Mouse (Mus musculus): ENCODE data around the gene 1700016D06Rik. TPM values are rescaled to one million over a fixed set of nuclear protein-coding genes. Genes with fewer than 3 reads are reported as not detected.

The 1700016D06Rik gene
- polyA plus RNA-seq, 1 experiment = not detected

- no peak for TF ChIP-seq GATA1 (IDR thresholded peaks at IDR 0.05; ENCODE audit: low read length)
These were observed 8.7 kb upstream of the 1700016D06Rik start for GRCm38 (mm10) chr8:11709542-11709941.

- no peak for TF ChIP-seq GATA1 (IDR thresholded peaks at IDR 0.05; ENCODE audit: low read length)
These were observed 8.0 kb upstream of the 1700016D06Rik start for GRCm38 (mm10) chr8:11708815-11709214.

DNA sequence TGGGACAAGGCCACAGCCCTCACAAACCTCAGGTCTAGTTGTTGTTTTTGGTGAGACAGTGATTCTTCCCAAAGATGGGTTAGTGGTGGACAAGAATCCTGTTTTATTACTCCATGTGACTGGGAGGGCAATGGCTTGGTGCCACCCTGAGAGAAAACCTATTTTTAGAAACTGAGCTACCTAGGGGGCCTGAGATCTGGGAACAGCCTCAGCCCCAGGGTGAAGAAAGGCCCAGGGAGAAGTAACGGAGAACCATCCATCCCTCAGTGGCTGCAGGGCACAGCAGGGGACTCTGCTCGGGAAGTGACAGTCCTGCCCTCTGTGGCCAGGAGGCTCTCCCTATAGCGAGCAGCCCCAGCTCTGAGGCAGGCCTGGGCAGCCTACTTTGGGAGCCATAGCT lies 6.8 kb upstream of the 1700016D06Rik start:
- TF ChIP-seq GATA1 (IDR thresholded peaks at IDR 0.05; ENCODE audit: low read length) = no peak

GRCm38 (mm10) chr8:11705818-11706217 lies 5.0 kb upstream of the 1700016D06Rik start:
- no peak for TF ChIP-seq GATA1 (IDR thresholded peaks at IDR 0.05; ENCODE audit: low read length)

- no peak for TF ChIP-seq GATA1 (IDR thresholded peaks at IDR 0.05; ENCODE audit: low read length)
These were observed 4.0 kb upstream of the 1700016D06Rik start for GRCm38 (mm10) chr8:11704716-11705420.

DNA sequence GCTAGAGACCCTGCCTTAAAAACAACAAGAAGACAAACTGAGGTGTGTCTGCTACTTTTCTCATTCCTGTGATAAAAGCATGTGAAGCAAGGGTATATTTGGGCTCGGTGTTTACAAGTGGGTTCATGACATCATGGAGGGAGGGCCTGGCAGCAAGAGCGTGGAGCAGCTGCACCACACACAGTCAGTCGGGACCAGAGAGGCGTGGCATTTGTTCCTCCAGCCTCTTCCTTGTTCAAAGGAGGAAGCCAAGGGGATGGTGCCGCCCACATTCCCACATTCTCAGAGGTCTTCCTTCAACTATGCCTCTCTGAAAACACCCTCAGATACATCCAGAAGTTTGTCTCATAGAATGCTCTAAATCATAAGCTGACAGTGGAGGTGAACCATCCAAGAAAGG lies 2.9 kb upstream of the 1700016D06Rik start:
- no peak for TF ChIP-seq GATA1 (IDR thresholded peaks at IDR 0.05; ENCODE audit: low read length)

GRCm38 (mm10) chr8:11701428-11701827 lies 565 bp upstream of the 1700016D06Rik start:
- no peak for TF ChIP-seq GATA1 (IDR thresholded peaks at IDR 0.05; ENCODE audit: low read length)

GRCm38 (mm10) chr8:11700060-11701032 lies 517 bp downstream of the 1700016D06Rik start:
- no peak for TF ChIP-seq GATA1 (IDR thresholded peaks at IDR 0.05; ENCODE audit: low read length)

- TF ChIP-seq GATA1 (IDR thresholded peaks at IDR 0.05; ENCODE audit: low read length) = no peak
These were observed 1.3 kb downstream of the 1700016D06Rik start for GRCm38 (mm10) chr8:11699442-11700001.

DNA sequence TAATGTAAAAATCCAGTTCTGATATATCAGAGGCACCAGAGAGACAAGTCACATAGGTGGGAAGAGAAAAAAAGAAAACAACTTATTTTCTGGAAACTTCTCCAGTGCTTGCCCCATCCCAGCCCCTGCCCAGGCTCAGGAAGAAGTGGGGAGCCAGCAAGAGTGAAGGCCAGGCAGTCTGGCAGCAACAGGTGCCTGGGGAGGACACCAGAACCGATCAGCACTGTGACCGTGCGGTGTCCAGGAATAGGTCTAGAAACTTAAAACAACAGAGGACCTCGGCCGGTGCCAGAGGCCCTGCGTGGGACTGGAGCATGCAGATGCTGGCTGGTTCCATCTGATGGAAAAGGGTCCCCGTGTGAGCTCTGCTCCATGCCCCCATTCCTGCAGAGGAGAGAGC lies 3.4 kb downstream of the 1700016D06Rik start:
- no peak for TF ChIP-seq GATA1 (IDR thresholded peaks at IDR 0.05; ENCODE audit: low read length)

DNA sequence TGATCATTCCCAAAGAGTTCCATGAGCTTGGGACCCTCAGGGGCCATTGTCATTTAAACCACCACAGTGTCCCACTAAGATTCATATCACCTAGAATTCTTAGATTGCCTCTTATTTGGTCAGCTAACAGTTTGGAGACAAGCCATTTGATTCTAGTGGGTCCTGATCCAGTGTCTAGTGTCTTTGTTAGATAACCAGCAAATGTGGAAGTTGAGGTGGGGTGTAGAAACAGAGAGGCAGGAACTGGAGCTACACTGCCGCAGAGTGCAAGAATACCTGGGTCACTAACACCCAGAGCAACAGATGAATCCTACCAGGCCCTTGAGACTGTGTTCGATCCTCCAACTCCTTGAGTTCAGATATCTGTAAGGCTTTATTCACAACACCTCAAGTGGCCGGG lies 4.7 kb downstream of the 1700016D06Rik start:
- TF ChIP-seq GATA1 (IDR thresholded peaks at IDR 0.05; ENCODE audit: low read length) = no peak

DNA sequence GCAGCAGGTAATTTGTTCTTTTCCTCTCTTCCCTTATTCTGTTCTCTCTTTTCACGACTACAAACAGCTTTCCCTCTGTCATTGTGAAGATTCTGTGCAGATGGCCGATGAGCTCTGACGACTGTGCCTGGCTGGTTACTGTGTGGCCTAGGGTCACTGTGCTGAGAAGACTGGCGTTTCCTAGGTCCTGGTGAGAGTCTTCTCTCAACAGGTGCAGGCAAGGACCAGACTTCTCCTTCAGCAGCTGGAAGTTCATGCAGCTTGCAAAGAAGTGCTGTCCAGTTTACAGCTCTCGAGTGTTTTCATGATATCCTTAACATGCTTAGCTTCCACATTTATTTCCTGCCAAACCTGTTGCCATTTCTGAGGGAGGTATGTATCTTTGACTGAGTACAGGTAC lies 6.9 kb downstream of the 1700016D06Rik start:
- TF ChIP-seq GATA1 (IDR thresholded peaks at IDR 0.05; ENCODE audit: low read length) = no peak

GRCm38 (mm10) chr8:11692455-11692854 lies 8.4 kb downstream of the 1700016D06Rik start:
- no peak for TF ChIP-seq GATA1 (IDR thresholded peaks at IDR 0.05; ENCODE audit: low read length)

- TF ChIP-seq GATA1 (IDR thresholded peaks at IDR 0.05; ENCODE audit: low read length) = no peak
These were observed 9.1 kb downstream of the 1700016D06Rik start for GRCm38 (mm10) chr8:11691761-11692160.

DNA sequence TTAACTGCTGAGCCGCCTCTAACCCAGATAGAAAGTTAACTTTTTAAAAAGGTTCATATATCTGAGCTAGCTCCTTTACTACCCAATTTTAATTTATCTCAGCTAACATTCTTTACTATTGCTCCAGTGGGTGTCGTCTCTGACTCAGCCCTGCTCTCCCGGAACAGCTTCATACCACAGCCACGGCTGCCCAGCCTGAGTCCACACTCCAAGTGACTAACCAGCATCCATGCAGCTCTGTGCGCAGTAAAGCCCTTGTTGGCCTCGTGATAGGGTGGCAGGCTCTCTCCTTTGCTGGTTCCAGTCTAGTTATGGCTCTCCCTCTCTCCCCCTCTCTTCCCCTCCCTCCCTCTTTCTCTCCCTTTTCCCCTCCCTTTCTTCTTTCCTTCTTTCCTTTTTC lies 9.6 kb downstream of the 1700016D06Rik start:
- TF ChIP-seq GATA1 (IDR thresholded peaks at IDR 0.05; ENCODE audit: low read length) = no peak

- no peak for TF ChIP-seq GATA1 (IDR thresholded peaks at IDR 0.05; ENCODE audit: low read length)
These were observed 10.9 kb downstream of the 1700016D06Rik start for GRCm38 (mm10) chr8:11689945-11690344.

Data from G1E-ER4 (cell line).